Mouse (Mus musculus) C2C12 (cell line): Measurements from ENCODE around the gene Nedd9.

Experiments
- CEBPB ChIP-seq: IDR thresholded peaks from one replicate; pipeline ENCODE4 v1.6.1; 2011; ENCODE audit warnings: low read depth, mild to moderate bottlenecking, control low read depth, moderate library complexity
- CTCF ChIP-seq: IDR thresholded peaks from one replicate; pipeline ENCODE4 v1.5.1; 2011; ENCODE audit not compliant: control insufficient read depth, insufficient read depth, insufficient read length
- MYOD1 ChIP-seq: IDR thresholded peaks from one replicate; pipeline ENCODE4 v1.6.1; 2011; ENCODE audit warnings: low read depth; ENCODE audit not compliant: control insufficient read depth, insufficient read length
- USF1 ChIP-seq: IDR thresholded peaks from one replicate; pipeline ENCODE4 v1.6.1; 2011; ENCODE audit warnings: low read depth, mild to moderate bottlenecking, control low read depth, moderate library complexity

- TF ChIP-seq CTCF (no peak), CEBPB (no peak), MYOD1 (no peak), USF1 (no peak)
Observed at GRCm38 (mm10) chr13:41350589-41350988, 136.6 kb downstream of the Nedd9 start.
